Mouse (Mus musculus): ENCODE measurements around the gene Nmrk1. TPM values are rescaled to one million over a fixed set of nuclear protein-coding genes. Genes with fewer than 3 reads are reported as not detected.

Nmrk1 gene
- total RNA-seq, 1 experiment from 2014 or later = 16.5 TPM

GRCm38 (mm10) chr19:18647775-18648557 lies 16.2 kb downstream of the Nmrk1 start:
- no peak for ATAC-seq (ENCODE audit: extremely low read depth, insufficient number of reproducible peaks, low FRiP score, poor library complexity, severe bottlenecking)

- ATAC-seq (ENCODE audit: extremely low read depth, insufficient number of reproducible peaks, low FRiP score, poor library complexity, severe bottlenecking) = no peak
These were observed 16.8 kb downstream of the Nmrk1 start for GRCm38 (mm10) chr19:18648558-18648945.

GRCm38 (mm10) chr19:18649955-18650354 lies 18.2 kb downstream of the Nmrk1 start:
- no peak for ATAC-seq (ENCODE audit: extremely low read depth, insufficient number of reproducible peaks, low FRiP score, poor library complexity, severe bottlenecking)

- no peak for ATAC-seq (ENCODE audit: extremely low read depth, insufficient number of reproducible peaks, low FRiP score, poor library complexity, severe bottlenecking)
These were observed 18.7 kb downstream of the Nmrk1 start for GRCm38 (mm10) chr19:18650473-18650872.

GRCm38 (mm10) chr19:18652592-18652991 lies 20.8 kb downstream of the Nmrk1 start:
- no peak for ATAC-seq (ENCODE audit: extremely low read depth, insufficient number of reproducible peaks, low FRiP score, poor library complexity, severe bottlenecking)

- no peak for ATAC-seq (ENCODE audit: extremely low read depth, insufficient number of reproducible peaks, low FRiP score, poor library complexity, severe bottlenecking)
These were observed 21.3 kb downstream of the Nmrk1 start for GRCm38 (mm10) chr19:18653058-18653457.

GRCm38 (mm10) chr19:18654330-18654729 lies 22.6 kb downstream of the Nmrk1 start:
- ATAC-seq (ENCODE audit: extremely low read depth, insufficient number of reproducible peaks, low FRiP score, poor library complexity, severe bottlenecking) = no peak

- ATAC-seq (ENCODE audit: extremely low read depth, insufficient number of reproducible peaks, low FRiP score, poor library complexity, severe bottlenecking) = no peak
These were observed 23.2 kb downstream of the Nmrk1 start for GRCm38 (mm10) chr19:18654984-18655383.

- no peak for ATAC-seq (ENCODE audit: extremely low read depth, insufficient number of reproducible peaks, low FRiP score, poor library complexity, severe bottlenecking)
These were observed 24.2 kb downstream of the Nmrk1 start for GRCm38 (mm10) chr19:18655999-18656398.

- no peak for ATAC-seq (ENCODE audit: extremely low read depth, insufficient number of reproducible peaks, low FRiP score, poor library complexity, severe bottlenecking)
These were observed 26.7 kb downstream of the Nmrk1 start for GRCm38 (mm10) chr19:18658473-18658872.

- ATAC-seq (ENCODE audit: extremely low read depth, insufficient number of reproducible peaks, low FRiP score, poor library complexity, severe bottlenecking) = no peak
These were observed 27.6 kb downstream of the Nmrk1 start for GRCm38 (mm10) chr19:18659349-18659748.

GRCm38 (mm10) chr19:18660466-18660865 lies 28.7 kb downstream of the Nmrk1 start:
- ATAC-seq (ENCODE audit: extremely low read depth, insufficient number of reproducible peaks, low FRiP score, poor library complexity, severe bottlenecking) = no peak

GRCm38 (mm10) chr19:18661683-18662082 lies 29.9 kb downstream of the Nmrk1 start:
- ATAC-seq (ENCODE audit: extremely low read depth, insufficient number of reproducible peaks, low FRiP score, poor library complexity, severe bottlenecking) = no peak

- ATAC-seq (ENCODE audit: extremely low read depth, insufficient number of reproducible peaks, low FRiP score, poor library complexity, severe bottlenecking) = peak; percentile 67
These were observed 32.2 kb downstream of the Nmrk1 start for GRCm38 (mm10) chr19:18663904-18664303.

GRCm38 (mm10) chr19:18666966-18667365 lies 35.2 kb downstream of the Nmrk1 start:
- no peak for ATAC-seq (ENCODE audit: extremely low read depth, insufficient number of reproducible peaks, low FRiP score, poor library complexity, severe bottlenecking)

GRCm38 (mm10) chr19:18669551-18669950 lies 37.8 kb downstream of the Nmrk1 start:
- no peak for ATAC-seq (ENCODE audit: extremely low read depth, insufficient number of reproducible peaks, low FRiP score, poor library complexity, severe bottlenecking)

GRCm38 (mm10) chr19:18670608-18671007 lies 38.9 kb downstream of the Nmrk1 start, which contains the start of gene Carnmt1:
Carnmt1 (plus strand) TSS chr19:18670764.
- ATAC-seq (ENCODE audit: extremely low read depth, insufficient number of reproducible peaks, low FRiP score, poor library complexity, severe bottlenecking) = peak; percentile 99

- no peak; the same call in 1 of the 2 replicates for ATAC-seq (ENCODE audit: extremely low read depth, insufficient number of reproducible peaks, low FRiP score, poor library complexity, severe bottlenecking)
These were observed 39.4 kb downstream of the Nmrk1 start for GRCm38 (mm10) chr19:18671056-18671741.

- no peak for ATAC-seq (ENCODE audit: extremely low read depth, insufficient number of reproducible peaks, low FRiP score, poor library complexity, severe bottlenecking)
These were observed 40.7 kb downstream of the Nmrk1 start for GRCm38 (mm10) chr19:18672498-18672897.

- no peak for ATAC-seq (ENCODE audit: extremely low read depth, insufficient number of reproducible peaks, low FRiP score, poor library complexity, severe bottlenecking)
These were observed 41.4 kb downstream of the Nmrk1 start for GRCm38 (mm10) chr19:18673116-18673515.

All from neutrophil, adult 5-6 weeks (primary cell).